Mouse (Mus musculus): ENCODE results near the gene Tenm2.

Gene Tenm2

GRCm38 (mm10) chr11:36886147-36886546, 349.6 kb downstream of the Tenm2 start:
- no peak for TF ChIP-seq GATA4 (IDR thresholded peaks at IDR 0.05; ENCODE audit: insufficient replicate concordance, low read length)

GRCm38 (mm10) chr11:36872961-36873360, 362.8 kb downstream of the Tenm2 start:
- TF ChIP-seq GATA4 (IDR thresholded peaks at IDR 0.05; ENCODE audit: insufficient replicate concordance, low read length) = no peak

- no peak for TF ChIP-seq GATA4 (IDR thresholded peaks at IDR 0.05; ENCODE audit: insufficient replicate concordance, low read length)
These were observed 365.2 kb downstream of the Tenm2 start for GRCm38 (mm10) chr11:36870548-36870947.

DNA sequence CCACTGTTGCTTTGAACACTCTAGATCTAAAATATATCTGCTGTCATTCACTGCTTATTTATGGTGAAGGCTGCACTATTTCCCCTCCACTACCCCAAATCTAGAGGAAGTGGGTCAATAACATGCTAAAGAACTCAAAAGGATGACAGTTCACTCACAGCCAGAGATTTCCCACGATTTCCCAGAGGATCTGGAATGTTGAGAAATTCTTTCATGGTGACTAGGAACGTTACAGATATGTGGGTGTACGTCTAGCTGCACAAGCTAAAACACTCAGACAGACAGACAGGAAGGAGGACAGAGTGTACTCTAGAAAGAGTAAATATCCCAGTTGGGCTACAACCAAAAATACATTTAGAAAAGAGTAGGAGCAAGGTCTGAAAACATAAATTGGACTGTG, 384.1 kb downstream of the Tenm2 start:
- no peak for TF ChIP-seq GATA4 (IDR thresholded peaks at IDR 0.05; ENCODE audit: insufficient replicate concordance, low read length)

DNA sequence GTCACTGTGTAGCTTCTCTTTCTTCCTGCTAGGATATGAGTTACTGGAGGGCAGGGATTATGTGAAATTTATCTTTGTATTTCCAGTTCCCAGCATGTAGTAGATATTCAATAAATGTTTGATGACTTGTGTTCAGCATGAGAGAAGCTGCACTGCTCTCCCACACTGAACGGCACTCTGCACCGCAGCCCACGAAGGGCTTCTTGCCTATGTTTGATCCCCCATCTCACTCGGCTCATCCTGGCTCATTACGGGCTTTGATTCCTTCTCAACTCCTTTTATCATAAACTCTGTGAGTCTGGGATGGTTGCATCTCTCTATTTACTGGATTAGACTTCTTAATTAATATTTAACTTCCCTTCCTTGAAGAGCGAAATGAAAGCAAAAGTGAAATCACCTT, 388.3 kb downstream of the Tenm2 start:
- TF ChIP-seq GATA4 (IDR thresholded peaks at IDR 0.05; ENCODE audit: insufficient replicate concordance, low read length) = no peak

GRCm38 (mm10) chr11:36832855-36833254, 402.9 kb downstream of the Tenm2 start:
- TF ChIP-seq GATA4 (IDR thresholded peaks at IDR 0.05; ENCODE audit: insufficient replicate concordance, low read length) = no peak

DNA sequence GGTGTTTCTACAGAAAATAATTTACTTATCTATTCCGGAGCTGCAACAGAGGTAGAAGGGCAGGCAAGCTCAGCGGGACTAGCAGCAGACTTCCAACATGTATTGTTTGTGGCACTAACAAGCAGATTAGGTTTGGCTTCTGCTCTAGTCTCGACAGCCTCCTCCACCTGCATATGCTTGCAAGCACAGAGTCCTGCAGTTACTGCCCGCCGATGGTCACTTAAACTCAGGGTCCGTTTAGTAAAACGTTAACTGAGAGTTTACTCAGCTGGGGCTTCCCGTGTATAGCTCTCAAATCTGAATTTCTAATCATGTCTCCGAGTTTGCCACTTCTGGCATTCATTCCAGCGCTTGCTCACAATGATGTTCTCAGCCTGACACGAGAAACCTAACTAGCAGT, 404.3 kb downstream of the Tenm2 start:
- no peak for TF ChIP-seq GATA4 (IDR thresholded peaks at IDR 0.05; ENCODE audit: insufficient replicate concordance, low read length)

- no peak for TF ChIP-seq GATA4 (IDR thresholded peaks at IDR 0.05; ENCODE audit: insufficient replicate concordance, low read length)
These were observed 411.1 kb downstream of the Tenm2 start for GRCm38 (mm10) chr11:36824666-36825065.

DNA sequence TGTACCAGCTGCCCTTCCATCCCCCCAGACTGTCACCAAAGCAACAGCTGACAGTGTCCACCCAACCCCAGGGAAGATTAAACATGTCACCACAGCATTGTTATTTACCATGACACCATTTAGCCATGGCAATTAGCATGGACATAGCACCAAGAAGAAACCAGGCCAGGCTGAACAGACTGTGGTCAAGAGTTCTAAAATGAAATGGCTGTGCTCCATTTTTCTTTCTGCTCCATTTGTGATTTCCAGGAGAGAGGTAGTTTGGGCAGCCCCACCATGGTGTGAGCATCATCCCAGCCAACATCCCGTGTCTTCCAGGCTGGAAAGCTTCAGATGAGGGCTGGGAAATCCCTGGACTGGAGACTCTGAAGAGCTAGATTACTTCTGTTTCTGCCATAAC, 431.1 kb downstream of the Tenm2 start:
- TF ChIP-seq GATA4 (IDR thresholded peaks at IDR 0.05; ENCODE audit: insufficient replicate concordance, low read length) = no peak

DNA sequence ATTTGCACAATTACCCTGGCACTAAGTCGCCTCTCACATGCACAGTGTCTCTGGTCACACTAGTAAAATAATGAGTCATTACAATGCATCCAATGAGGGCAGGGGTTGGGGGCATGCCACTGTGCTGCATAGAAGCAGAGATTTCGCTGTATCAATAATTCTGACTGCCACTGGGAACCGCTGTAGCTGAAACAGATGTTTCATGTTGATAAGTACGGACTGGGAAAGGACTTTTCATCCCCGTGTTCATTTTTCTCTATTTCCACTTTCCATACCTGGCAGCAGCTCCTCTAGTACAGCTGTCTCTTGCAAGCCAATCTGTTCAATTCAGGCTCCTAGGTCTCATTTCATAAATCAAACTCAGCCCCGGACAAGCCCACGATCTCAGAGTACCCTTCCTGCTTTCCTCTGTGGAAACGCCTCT, 433.5 kb downstream of the Tenm2 start:
- TF ChIP-seq GATA4 (IDR thresholded peaks at IDR 0.05; ENCODE audit: insufficient replicate concordance, low read length) = no peak

GRCm38 (mm10) chr11:36801683-36802082, 434.1 kb downstream of the Tenm2 start:
- no peak for TF ChIP-seq GATA4 (IDR thresholded peaks at IDR 0.05; ENCODE audit: insufficient replicate concordance, low read length)

GRCm38 (mm10) chr11:36799409-36799808, 436.4 kb downstream of the Tenm2 start:
- no peak for TF ChIP-seq GATA4 (IDR thresholded peaks at IDR 0.05; ENCODE audit: insufficient replicate concordance, low read length)

GRCm38 (mm10) chr11:36758009-36758408, 477.8 kb downstream of the Tenm2 start:
- TF ChIP-seq GATA4 (IDR thresholded peaks at IDR 0.05; ENCODE audit: insufficient replicate concordance, low read length) = no peak

GRCm38 (mm10) chr11:36746286-36746685, 489.5 kb downstream of the Tenm2 start:
- TF ChIP-seq GATA4 (IDR thresholded peaks at IDR 0.05; ENCODE audit: insufficient replicate concordance, low read length) = no peak

DNA sequence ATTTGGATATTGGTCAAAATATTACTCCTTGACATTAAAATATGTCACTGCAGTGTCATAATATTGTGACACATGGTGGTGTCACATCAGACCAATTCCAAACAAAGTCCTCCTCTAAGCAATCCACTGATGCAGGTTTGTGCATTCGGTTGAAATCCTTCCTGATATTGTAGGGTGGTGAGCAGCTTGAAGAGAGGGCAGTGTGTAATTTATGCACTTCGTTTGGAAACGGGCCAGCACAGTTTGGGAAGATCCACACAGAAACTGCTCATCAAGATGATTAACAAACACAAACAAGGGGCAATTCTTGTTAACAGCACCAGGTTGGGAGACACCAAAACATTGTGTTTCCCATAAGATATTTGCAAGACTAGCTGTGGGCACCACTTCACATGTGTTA, 508.0 kb downstream of the Tenm2 start:
- no peak for TF ChIP-seq GATA4 (IDR thresholded peaks at IDR 0.05; ENCODE audit: insufficient replicate concordance, low read length)

- no peak for TF ChIP-seq GATA4 (IDR thresholded peaks at IDR 0.05; ENCODE audit: insufficient replicate concordance, low read length)
These were observed 532.9 kb downstream of the Tenm2 start for GRCm38 (mm10) chr11:36702881-36703280.

- no peak for TF ChIP-seq GATA4 (IDR thresholded peaks at IDR 0.05; ENCODE audit: insufficient replicate concordance, low read length)
These were observed 534.8 kb downstream of the Tenm2 start for GRCm38 (mm10) chr11:36700951-36701350.

- TF ChIP-seq GATA4 (IDR thresholded peaks at IDR 0.05; ENCODE audit: insufficient replicate concordance, low read length) = no peak
These were observed 535.6 kb downstream of the Tenm2 start for GRCm38 (mm10) chr11:36700131-36700530.
